Mouse (Mus musculus): ENCODE measurements around the gene Gm11639. TPM values are rescaled to one million over a fixed set of nuclear protein-coding genes. Genes with fewer than 3 reads are reported as not detected.

Gm11639 gene
- total RNA-seq, 2 experiments from 2014 or later, result 0.02 to 0.05 TPM

- intact Hi-C loops (cut with DNase I), result no loop called here
- DNase-seq, result no peak
Measured at GRCm38 (mm10) chr11:104693235-104693634, 7.7 kb downstream of the Gm11639 start.

GRCm38 (mm10) chr11:104704097-104704496 lies 18.6 kb downstream of the Gm11639 start:
- intact Hi-C loops (cut with DNase I), result no loop called here
- no peak for DNase-seq

- no peak for DNase-seq
- intact Hi-C loops (cut with DNase I), result no loop called here
Measured at GRCm38 (mm10) chr11:104707084-104707483, 21.6 kb downstream of the Gm11639 start.

- DNase-seq, result no peak
- intact Hi-C loops (cut with DNase I), result no loop called here
Measured at GRCm38 (mm10) chr11:104744995-104745568, 59.6 kb downstream of the Gm11639 start.

- no peak for DNase-seq
- intact Hi-C loops (cut with DNase I), result loop anchor here (5.0 kb wide), 1 partner anchor 173 kb away; no protein-coding TSS in a partner anchor
Measured at GRCm38 (mm10) chr11:104765762-104766161, 80.3 kb downstream of the Gm11639 start.

DNA sequence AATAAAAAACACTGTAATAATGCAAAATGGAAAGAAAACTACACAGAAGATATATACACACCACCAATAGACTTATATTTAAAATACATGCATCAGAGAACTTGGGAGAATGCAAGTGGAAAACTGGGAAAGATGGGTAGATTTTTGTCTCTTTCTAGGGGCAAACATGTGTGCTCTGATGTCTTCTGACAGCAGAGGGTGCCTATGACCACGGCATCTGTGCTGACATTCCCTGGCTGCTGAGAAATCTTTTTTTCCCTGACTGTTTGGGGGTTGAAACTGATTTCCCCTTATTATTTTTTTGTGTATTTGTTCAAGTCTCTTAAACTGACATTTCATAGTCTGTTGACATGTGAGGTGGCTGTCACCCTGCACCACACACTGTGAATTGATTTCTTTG lies 81.6 kb downstream of the Gm11639 start:
- intact Hi-C loops (cut with DNase I), result loop anchor here (5.0 kb wide), 1 partner anchor 175 kb away; no protein-coding TSS in a partner anchor
- no peak for DNase-seq

- peak; percentile 25 to 60 for DNase-seq
- intact Hi-C loops (cut with DNase I), result loop anchor here (5.0 kb wide), 1 partner anchor 176 kb away; no protein-coding TSS in a partner anchor
Measured at GRCm38 (mm10) chr11:104768072-104768471, 82.6 kb downstream of the Gm11639 start.

DNA sequence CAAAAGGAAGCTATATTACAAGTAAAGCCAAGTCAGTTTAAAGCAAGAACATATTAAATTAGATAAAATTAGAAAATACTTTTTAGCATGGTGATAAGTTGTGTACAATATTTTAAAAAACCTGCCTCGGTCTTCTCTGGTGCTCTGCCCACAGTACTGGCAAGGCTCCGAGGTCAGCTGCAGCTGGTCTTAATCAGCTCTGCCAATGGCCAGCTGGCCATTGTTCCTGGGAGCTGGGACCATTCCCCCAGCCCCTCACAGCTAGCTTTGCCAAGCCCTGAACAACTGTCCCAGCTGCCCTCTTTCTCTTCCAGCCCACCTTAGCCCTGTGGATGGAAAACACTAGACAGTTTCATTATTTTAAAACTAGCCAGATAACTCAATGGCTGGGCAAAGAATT lies 93.3 kb downstream of the Gm11639 start:
- intact Hi-C loops (cut with DNase I), result no loop called here
- no peak for DNase-seq

- intact Hi-C loops (cut with DNase I), result no loop called here
- no peak for DNase-seq
Measured at GRCm38 (mm10) chr11:104944723-104945122, 259.2 kb downstream of the Gm11639 start.

GRCm38 (mm10) chr11:104952349-104952748 lies 266.8 kb downstream of the Gm11639 start:
- intact Hi-C loops (cut with DNase I), result no loop called here
- DNase-seq, result no peak

GRCm38 (mm10) chr11:104967862-104968261 lies 282.4 kb downstream of the Gm11639 start:
- intact Hi-C loops (cut with DNase I), result no loop called here
- DNase-seq, result no peak

DNA sequence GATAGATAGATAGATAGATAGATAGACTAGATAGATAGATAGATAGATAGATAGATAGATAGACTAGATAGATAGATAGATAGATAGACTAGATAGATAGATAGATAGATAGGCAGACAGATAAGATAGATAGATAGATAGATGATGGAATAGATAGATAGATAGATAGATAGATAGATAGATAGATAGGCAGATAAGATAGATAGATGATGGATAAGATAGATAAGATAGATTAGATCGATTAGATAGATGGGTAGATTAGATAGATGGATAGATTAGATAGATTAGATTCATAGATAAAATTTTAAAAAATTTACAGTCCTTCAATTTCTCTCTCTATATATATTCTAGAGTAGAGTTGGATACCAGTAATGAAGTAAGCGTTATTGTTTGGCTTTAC lies 282.9 kb downstream of the Gm11639 start:
- intact Hi-C loops (cut with DNase I), result no loop called here
- DNase-seq, result no peak

- intact Hi-C loops (cut with DNase I), result no loop called here
- no peak for DNase-seq
Measured at GRCm38 (mm10) chr11:104971322-104971721, 285.8 kb downstream of the Gm11639 start.

- intact Hi-C loops (cut with DNase I), result no loop called here
Measured at GRCm38 (mm10) chr11:104972480-104972879, 287.0 kb downstream of the Gm11639 start.

GRCm38 (mm10) chr11:104977976-104978375 lies 292.5 kb downstream of the Gm11639 start:
- intact Hi-C loops (cut with DNase I), result no loop called here
- no peak for DNase-seq

More at GRCm38 (mm10) chr11:104972480-104972879, 287.0 kb downstream of the Gm11639 start:
- DNase-seq, result no peak

DNA sequence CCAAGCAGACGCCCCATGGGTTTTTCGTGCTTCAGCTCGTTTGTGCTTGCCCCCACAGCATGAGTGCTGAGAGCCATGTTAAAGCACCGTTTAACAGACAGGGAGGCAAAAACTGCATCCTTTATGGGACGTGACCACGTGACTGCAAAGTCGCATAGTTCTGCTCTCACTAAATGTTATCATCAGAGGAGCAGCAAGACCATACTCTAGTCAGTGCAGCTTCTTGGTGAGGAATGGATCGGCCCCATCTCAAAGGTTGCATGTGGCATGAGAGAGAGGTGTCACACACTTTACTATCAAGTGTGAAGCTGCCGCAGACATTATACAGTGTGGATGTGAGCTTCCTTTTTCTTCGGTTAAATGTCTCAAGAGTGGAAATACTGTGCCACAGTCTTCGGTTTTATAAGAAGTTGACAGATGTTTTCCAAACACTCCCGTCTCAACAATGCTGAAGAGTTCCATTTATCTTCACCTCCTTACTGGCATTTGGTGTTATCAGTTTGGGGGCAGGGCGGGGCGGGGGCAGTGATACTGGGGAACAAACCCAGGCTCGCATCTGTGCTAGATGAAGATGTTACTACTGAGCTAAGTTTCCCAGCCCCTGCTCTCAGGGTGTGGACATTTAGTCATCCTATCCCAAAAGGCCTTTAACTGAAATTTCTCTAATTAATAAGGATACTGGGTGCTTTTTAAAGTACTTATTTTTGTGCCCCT lies 296.0 kb downstream of the Gm11639 start:
- DNase-seq, result no peak
- intact Hi-C loops (cut with DNase I), result loop anchor here (10.0 kb wide), 1 partner anchor 387 kb away; no protein-coding TSS in a partner anchor

GRCm38 (mm10) chr11:105009232-105009631 lies 323.7 kb downstream of the Gm11639 start:
- intact Hi-C loops (cut with DNase I), result no loop called here
- no peak for DNase-seq

DNA sequence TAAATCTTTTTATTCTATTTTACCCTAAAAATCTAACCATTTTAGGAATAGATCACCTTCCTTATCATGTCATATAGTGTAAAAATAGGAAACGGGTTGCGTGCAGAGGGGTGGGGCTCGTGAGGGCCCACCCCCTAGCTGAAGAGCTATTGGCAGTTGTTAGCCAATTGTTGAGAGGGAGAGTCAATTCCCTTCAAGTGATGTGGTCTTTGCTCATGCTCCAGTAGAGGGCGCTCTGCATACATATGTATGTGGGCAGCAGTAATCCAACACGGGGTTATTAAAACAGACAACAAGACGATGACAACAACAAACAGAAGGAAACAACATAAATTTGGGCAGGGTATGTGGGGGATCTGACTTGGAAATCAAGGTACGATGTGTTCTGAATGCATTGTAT lies 335.6 kb downstream of the Gm11639 start:
- peak in 1 of 2 experiments; percentile 4 for DNase-seq
- intact Hi-C loops (cut with DNase I), result no loop called here

DNA sequence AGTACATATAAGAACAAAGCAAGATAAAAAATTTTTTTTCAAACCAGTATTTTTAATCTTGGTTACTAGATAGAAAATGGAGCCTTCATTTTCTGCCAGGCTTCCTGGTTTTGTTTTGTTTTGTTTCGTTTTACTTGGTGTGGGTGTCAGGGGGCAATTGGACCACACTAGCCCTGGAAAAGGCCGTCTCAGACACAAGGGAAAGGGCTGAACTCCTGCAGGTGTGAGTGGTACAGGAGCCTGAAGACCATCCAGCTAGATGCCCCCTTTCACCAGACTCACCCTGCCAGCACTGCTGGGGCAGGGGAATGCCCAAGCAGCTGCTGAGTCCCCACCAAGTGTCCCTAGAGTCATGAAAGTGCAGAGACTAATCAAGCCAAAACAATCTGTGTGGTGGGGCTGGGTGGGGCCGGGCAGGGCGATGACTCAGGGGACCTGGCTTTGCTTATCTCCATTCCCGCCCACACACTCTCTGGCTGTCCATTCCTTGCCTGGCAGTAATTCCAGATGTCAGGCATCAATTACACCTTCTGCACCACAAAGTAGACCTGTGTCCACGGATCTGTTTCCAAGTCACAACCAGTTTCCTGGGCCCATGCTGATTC lies 343.3 kb downstream of the Gm11639 start:
- intact Hi-C loops (cut with DNase I), result no loop called here
- peak in 1 of 2 experiments; percentile 4 for DNase-seq

- intact Hi-C loops (cut with DNase I), result no loop called here
- DNase-seq, result no peak
Measured at GRCm38 (mm10) chr11:105029525-105029924, 344.0 kb downstream of the Gm11639 start.

DNA sequence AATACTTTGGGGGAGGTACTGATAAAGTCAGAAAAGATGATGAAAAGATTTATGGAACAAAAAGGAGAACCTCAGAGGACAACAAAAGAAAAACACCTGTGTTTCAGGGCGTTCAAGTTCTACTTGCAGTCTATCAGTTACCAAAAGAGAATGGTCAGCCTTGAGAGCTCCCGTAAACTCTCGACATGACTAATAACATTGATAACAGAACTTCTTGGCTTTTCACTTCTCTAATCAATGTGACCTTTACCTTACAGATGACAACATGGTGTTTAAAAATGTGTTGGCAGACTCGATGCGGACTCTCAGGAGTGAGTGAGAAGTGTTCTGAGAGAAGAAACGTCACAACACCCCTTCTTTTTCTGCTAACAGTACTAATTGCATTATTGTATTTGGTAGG lies 344.7 kb downstream of the Gm11639 start:
- DNase-seq, result no peak
- intact Hi-C loops (cut with DNase I), result no loop called here

DNA sequence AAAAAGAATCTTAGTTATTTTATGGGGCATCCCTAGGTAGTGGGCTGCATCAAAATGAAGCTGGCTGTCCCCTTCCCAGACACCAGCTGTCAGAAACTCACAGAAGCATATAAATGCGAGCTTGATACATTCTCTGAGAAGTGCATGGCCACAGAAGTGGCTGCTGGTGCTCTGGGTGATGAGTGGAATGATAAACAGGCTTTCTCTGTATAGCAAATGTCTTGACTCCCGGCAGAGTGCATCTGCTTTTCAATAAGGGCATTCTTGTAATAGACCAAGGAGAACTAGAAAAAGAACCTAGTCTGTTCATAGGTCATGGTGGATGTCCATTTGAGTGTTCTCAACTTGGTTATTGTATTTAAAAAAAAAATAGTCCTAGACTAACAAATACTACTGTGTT lies 345.6 kb downstream of the Gm11639 start:
- intact Hi-C loops (cut with DNase I), result no loop called here
- no peak for DNase-seq
